Mouse (Mus musculus): Measurements from ENCODE around the gene Nckap1. TPM values are rescaled to one million over a fixed set of nuclear protein-coding genes. Genes with fewer than 3 reads are reported as not detected.

The Nckap1 gene
- 0.20 to 0.25 TPM in 2 of 4 replicates, not detected in the others for total RNA-seq (2023)

GRCm38 (mm10) chr2:80581043-80581711, at the start of gene Nckap1:
Nckap1 (minus strand) TSS chr2:80581380.

DNA sequence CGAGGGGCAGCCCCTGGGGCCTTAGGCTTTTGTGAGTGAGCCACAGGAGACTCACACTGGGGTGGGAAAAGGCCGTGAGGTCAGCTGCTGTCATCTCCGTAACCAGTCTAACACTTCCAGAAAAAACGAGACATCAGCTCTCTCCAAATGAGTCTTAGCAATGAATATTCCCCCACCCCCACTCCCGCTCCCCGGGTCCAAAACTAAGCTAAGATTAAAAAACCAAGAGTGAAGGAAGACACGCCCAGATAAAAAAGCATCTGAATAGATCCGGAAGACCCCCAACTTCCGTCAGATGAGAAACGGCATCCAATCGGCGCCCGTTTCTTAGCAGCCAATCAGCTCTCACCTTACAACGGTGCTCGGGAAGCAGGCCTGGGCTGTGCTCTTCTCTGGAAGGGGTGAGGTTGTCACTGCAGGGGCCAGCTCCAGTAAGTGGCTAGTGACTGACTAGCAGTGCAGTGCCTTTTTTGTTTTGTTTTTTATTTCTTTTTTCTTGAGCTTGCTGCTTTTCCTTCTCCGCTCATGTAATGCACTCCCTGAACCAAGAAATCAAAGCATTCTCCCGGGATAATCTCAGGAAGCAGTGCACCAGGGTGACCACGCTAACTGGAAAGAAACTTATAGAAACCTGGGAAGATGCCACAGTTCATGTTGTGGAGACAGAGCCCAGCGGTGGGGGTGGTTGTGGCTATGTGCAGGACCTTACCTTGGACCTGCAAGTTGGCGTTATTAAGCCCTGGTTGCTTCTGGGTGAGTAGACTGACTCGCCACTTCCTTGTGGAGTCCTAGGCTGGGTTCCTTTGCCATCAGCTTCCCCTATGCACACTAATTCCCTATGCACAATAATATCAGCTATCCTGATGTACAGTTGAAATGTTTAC, 35.9 kb upstream of the Nckap1 start, which contains the start of the genes Dusp19 and Nup35:
Gene Dusp19 (plus strand): TSS at position 192 of the 884 bp plus-strand sequence.
Gene Nup35 (plus strand): TSS at position 383 of the 884 bp plus-strand sequence.

Other genes with a start within 250 kb of the Nckap1 start
- not detected in 4 replicates for gene Frzb, start 133.8 kb downstream of the Nckap1 start, total RNA-seq (2023)
- 4.2 to 7.0 TPM (median 5.0 TPM) in 4 replicates for gene Dusp19, start 35.7 kb upstream of the Nckap1 start, total RNA-seq (2023)
- 15.1 to 19.9 TPM (median 17.8 TPM) in 4 replicates for gene Nup35, start 35.9 kb upstream of the Nckap1 start, total RNA-seq (2023)

Data from B cell, adult 62 days (primary cell).